Mouse (Mus musculus) erythroblast, embryonic 14.5 days (primary cell): Measurements from ENCODE around the gene Map4k5.

ENCODE experiments used
- GATA1 ChIP-seq: IDR thresholded peaks from 2 replicates; pipeline ENCODE4 v1.6.1; 2012; ENCODE audit warnings: low read length, inconsistent platforms, mixed read lengths
- TAL1 ChIP-seq: IDR thresholded peaks from 3 replicates; pipeline ENCODE4 v1.6.1; 2012; ENCODE audit warnings: low read length, inconsistent platforms, mixed read lengths

DNA sequence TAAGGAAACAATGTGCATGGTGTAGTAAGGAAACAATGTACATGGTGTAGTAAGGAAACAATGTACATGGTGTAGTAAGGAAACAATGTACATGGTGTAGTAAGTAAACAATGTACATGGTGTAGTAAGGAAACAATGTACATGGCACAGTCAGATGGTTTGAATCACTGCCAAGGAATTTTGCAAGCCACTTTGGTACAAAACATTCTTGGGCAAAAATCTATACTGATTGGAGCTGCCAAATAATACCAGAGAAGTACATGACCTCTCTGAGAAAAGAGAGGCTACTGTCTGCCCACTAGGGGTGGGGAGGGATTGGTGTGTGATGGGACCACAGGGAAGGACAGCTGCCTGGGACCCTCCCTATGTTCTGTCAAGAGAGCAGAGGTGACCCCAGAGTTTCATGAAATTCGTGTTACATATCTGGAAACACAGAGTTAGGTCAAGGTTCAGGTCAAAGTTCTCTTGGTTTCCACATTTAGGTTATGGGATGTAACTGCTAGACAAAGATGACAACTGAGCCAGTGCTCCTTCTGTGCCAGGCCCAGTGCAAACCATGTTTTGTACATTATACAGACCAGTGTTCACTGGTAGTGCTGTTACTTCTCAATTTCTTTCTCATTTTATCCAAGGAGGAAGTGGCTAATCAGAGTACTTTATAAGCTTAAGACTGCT is 48.8 kb upstream of the Map4k5 start:
- TF ChIP-seq TAL1 (no peak), GATA1 (no peak)
